Mouse (Mus musculus) midbrain, embryonic 11.5 days (tissue): ENCODE measurements around the gene Tmem184a. TPM values are rescaled to one million over a fixed set of nuclear protein-coding genes. Genes with fewer than 3 reads are reported as not detected.

Experiments used
- ATAC-seq: fragments of 200-750 bp; cut with Nextera tagmentation; 2 replicates; pipeline ENCODE4 v1.8.0; 2017; ENCODE audit warnings: moderate TSS enrichment, moderate library complexity; ENCODE audit not compliant: low FRiP score
- DNase-seq: peaks from one replicate; pipeline ENCODE4 v3.0.0; 2015; ENCODE audit warnings: low spot score; ENCODE audit errors: missing footprints
- H3K27ac ChIP-seq: fragments of 300-500 bp; sonication (generic); 2 replicates; pipeline ENCODE4 v1.5.1; 2014; ENCODE audit warnings: low read depth, low read length
- H3K27me3 ChIP-seq: fragments of 300-500 bp; sonication (generic); 2 replicates; pipeline ENCODE4 v1.6.1; 2014; ENCODE audit warnings: mild to moderate bottlenecking, low read length, moderate library complexity, mixed read lengths; ENCODE audit not compliant: control insufficient read depth, insufficient read depth
- H3K36me3 ChIP-seq: fragments of 300-500 bp; sonication (generic); 2 replicates; pipeline ENCODE4 v1.6.1; 2014; ENCODE audit warnings: mild to moderate bottlenecking, low read length, moderate library complexity, mixed read lengths; ENCODE audit not compliant: control insufficient read depth, insufficient read depth
- H3K4me1 ChIP-seq: fragments of 300-500 bp; sonication (generic); 2 replicates; pipeline ENCODE4 v1.6.1; 2014; ENCODE audit warnings: low read length; ENCODE audit not compliant: control insufficient read depth, insufficient read depth
- H3K4me2 ChIP-seq: fragments of 300-500 bp; sonication (generic); 2 replicates; pipeline ENCODE4 v1.6.1; 2014; ENCODE audit warnings: mild to moderate bottlenecking, moderate library complexity
- H3K4me3 ChIP-seq: fragments of 300-500 bp; sonication (generic); 2 replicates; pipeline ENCODE4 v1.5.1; 2014; ENCODE audit warnings: low read depth, low read length
- H3K9ac ChIP-seq: fragments of 300-500 bp; sonication (generic); 2 replicates; pipeline ENCODE4 v1.6.1; 2014; ENCODE audit warnings: low read length
- H3K9me3 ChIP-seq: fragments of 300-500 bp; sonication (generic); 2 replicates; pipeline ENCODE4 v1.6.1; 2016; ENCODE audit warnings: low read length; ENCODE audit not compliant: control insufficient read depth
- WGBS: fragments of 180-500 bp; shearing (Covaris S2); extraction: QIAGEN DNeasy Blood & Tissue Kit; methylation state at CpG from one replicate; pipeline ENCODE4 v1.1.7; 2014; 5-methylcytosine and 5-hydroxymethylcytosine counted together
- polyA plus RNA-seq: library from polyadenylated mRNA; unstranded; fragments of >200 nt; fragmentation: Nextera tagmentation; extraction: Ambion mirVana; gene quantifications from 2 replicates; pipeline ENCODE4 v1.2.1, GENCODE M21; 2014

Gene Tmem184a
- polyA plus RNA-seq, 1 experiment from 2014 or later = 0.60 TPM

- no peak overlapping the region for H3K27ac ChIP-seq
- H3K36me3 ChIP-seq = peaks cover 5% of the 10 kb centered on the region; the same call in 1 of the 2 replicates
- no peaks in the 10 kb centered on the region for H3K9me3 ChIP-seq
- H3K4me3 ChIP-seq = no peak overlapping the region
- no peaks in the 10 kb centered on the region; the same call in 1 of the 2 replicates for H3K27me3 ChIP-seq
- no peak overlapping the region for H3K4me2 ChIP-seq
- WGBS = 81% methylated on average over 3 of the region's 3 CpGs
- no peak overlapping the region for H3K9ac ChIP-seq
- H3K4me1 ChIP-seq = no peaks in the 10 kb centered on the region
- no peak for ATAC-seq
- no peak for DNase-seq
Observed at GRCm38 (mm10) chr5:139818056-139818455, 1.7 kb downstream of the Tmem184a start.

- Histone ChIP-seq H3K27ac (no peak overlapping the region), H3K4me2 (no peak overlapping the region), H3K36me3 (peaks cover under 1% of the 10 kb centered on the region; the same call in 1 of the 2 replicates), H3K4me3 (no peak overlapping the region), H3K9me3 (no peaks in the 10 kb centered on the region), H3K27me3 (no peaks in the 10 kb centered on the region; the same call in 1 of the 2 replicates), H3K4me1 (no peaks in the 10 kb centered on the region), H3K9ac (no peak overlapping the region)
- no peak for ATAC-seq
- DNase-seq = no peak
- 5% methylated on average over 1 of the region's 1 CpGs for WGBS
Observed at GRCm38 (mm10) chr5:139817292-139817691, 2.4 kb downstream of the Tmem184a start.

- DNase-seq = no peak
- no peak for ATAC-seq
- H3K27me3 ChIP-seq = no peaks in the 10 kb centered on the region; the same call in 1 of the 2 replicates
Observed at GRCm38 (mm10) chr5:139816445-139816844, 3.3 kb downstream of the Tmem184a start.

GRCm38 (mm10) chr5:139815964-139816363 lies 3.8 kb downstream of the Tmem184a start:
- H3K27me3 ChIP-seq = no peaks in the 10 kb centered on the region; the same call in 1 of the 2 replicates
- 86% methylated on average over 6 of the region's 6 CpGs for WGBS
- H3K27ac ChIP-seq = no peak overlapping the region
- H3K36me3 ChIP-seq = no peaks in the 10 kb centered on the region
- no peak for DNase-seq
- no peaks in the 10 kb centered on the region for H3K9me3 ChIP-seq
- H3K9ac ChIP-seq = no peak overlapping the region
- no peak for ATAC-seq
- no peaks in the 10 kb centered on the region for H3K4me1 ChIP-seq
- no peak overlapping the region for H3K4me2 ChIP-seq
- H3K4me3 ChIP-seq = no peak overlapping the region

More at GRCm38 (mm10) chr5:139816445-139816844, 3.3 kb downstream of the Tmem184a start:
- Histone ChIP-seq H3K4me3 (no peak overlapping the region), H3K9me3 (no peaks in the 10 kb centered on the region), H3K4me1 (no peaks in the 10 kb centered on the region), H3K27ac (no peak overlapping the region), H3K36me3 (no peaks in the 10 kb centered on the region), H3K4me2 (no peak overlapping the region), H3K9ac (no peak overlapping the region)

GRCm38 (mm10) chr5:139813963-139814381 lies 5.7 kb downstream of the Tmem184a start:
- WGBS = 18% methylated on average over 13 of the region's 13 CpGs
- Histone ChIP-seq H3K4me2 (no peak overlapping the region), H3K9ac (no peak overlapping the region), H3K27me3 (no peaks in the 10 kb centered on the region; the same call in 1 of the 2 replicates), H3K4me1 (no peaks in the 10 kb centered on the region), H3K27ac (no peak overlapping the region), H3K4me3 (no peak overlapping the region), H3K9me3 (no peaks in the 10 kb centered on the region), H3K36me3 (no peaks in the 10 kb centered on the region)
- ATAC-seq (no peak), DNase-seq (no peak)

- no peaks in the 10 kb centered on the region for H3K9me3 ChIP-seq
- no peak overlapping the region for H3K4me3 ChIP-seq
- H3K27ac ChIP-seq = no peak overlapping the region
- H3K4me2 ChIP-seq = no peak overlapping the region
- no peaks in the 10 kb centered on the region for H3K4me1 ChIP-seq
- no peak for ATAC-seq
- WGBS = 56% methylated on average over 10 of the region's 10 CpGs
- no peak overlapping the region for H3K9ac ChIP-seq
- no peaks in the 10 kb centered on the region; the same call in 1 of the 2 replicates for H3K27me3 ChIP-seq
- H3K36me3 ChIP-seq = no peaks in the 10 kb centered on the region
- no peak for DNase-seq
Observed at GRCm38 (mm10) chr5:139813126-139813490, 6.6 kb downstream of the Tmem184a start.

- DNase-seq (no peak), ATAC-seq (no peak)
- no peak overlapping the region for H3K4me3 ChIP-seq
- H3K9me3 ChIP-seq = no peaks in the 10 kb centered on the region
- H3K27ac ChIP-seq = no peak overlapping the region
- no peaks in the 10 kb centered on the region; the same call in 1 of the 2 replicates for H3K27me3 ChIP-seq
- 67% methylated on average over 20 of the region's 20 CpGs for WGBS
- H3K9ac ChIP-seq = no peak overlapping the region
- H3K36me3 ChIP-seq = no peaks in the 10 kb centered on the region
- H3K4me2 ChIP-seq = no peak overlapping the region
- H3K4me1 ChIP-seq = no peaks in the 10 kb centered on the region
Observed at GRCm38 (mm10) chr5:139812398-139813125, 7.2 kb downstream of the Tmem184a start.

- no peak overlapping the region for H3K27ac ChIP-seq
- no peak overlapping the region for H3K9ac ChIP-seq
- no peaks in the 10 kb centered on the region for H3K9me3 ChIP-seq
- DNase-seq = no peak
- no peaks in the 10 kb centered on the region for H3K36me3 ChIP-seq
- ATAC-seq = no peak
- H3K4me2 ChIP-seq = no peak overlapping the region
- H3K27me3 ChIP-seq = no peaks in the 10 kb centered on the region; the same call in 1 of the 2 replicates
- WGBS = 82% methylated on average over 15 of the region's 15 CpGs
- no peaks in the 10 kb centered on the region for H3K4me1 ChIP-seq
- no peak overlapping the region for H3K4me3 ChIP-seq
Observed at GRCm38 (mm10) chr5:139811677-139812397, 7.9 kb downstream of the Tmem184a start.

- 58% methylated on average over 4 of the region's 4 CpGs for WGBS
- H3K9ac ChIP-seq = no peak overlapping the region
- no peaks in the 10 kb centered on the region; the same call in 1 of the 2 replicates for H3K4me1 ChIP-seq
Observed at GRCm38 (mm10) chr5:139809397-139809796, 10.3 kb downstream of the Tmem184a start.

More at GRCm38 (mm10) chr5:139809397-139809796, 10.3 kb downstream of the Tmem184a start:
- DNase-seq = no peak
- Histone ChIP-seq H3K36me3 (no peaks in the 10 kb centered on the region), H3K9me3 (no peaks in the 10 kb centered on the region), H3K4me3 (no peak overlapping the region), H3K4me2 (no peak overlapping the region), H3K27me3 (no peaks in the 10 kb centered on the region; the same call in 1 of the 2 replicates), H3K27ac (no peak overlapping the region)
- ATAC-seq = no peak
